Mouse (Mus musculus): ENCODE data around the gene Serhl. TPM values are rescaled to one million over a fixed set of nuclear protein-coding genes. Genes with fewer than 3 reads are reported as not detected.

The Serhl gene
- polyA plus RNA-seq, 1 experiment from 2014 or later: 24.7 TPM

DNA sequence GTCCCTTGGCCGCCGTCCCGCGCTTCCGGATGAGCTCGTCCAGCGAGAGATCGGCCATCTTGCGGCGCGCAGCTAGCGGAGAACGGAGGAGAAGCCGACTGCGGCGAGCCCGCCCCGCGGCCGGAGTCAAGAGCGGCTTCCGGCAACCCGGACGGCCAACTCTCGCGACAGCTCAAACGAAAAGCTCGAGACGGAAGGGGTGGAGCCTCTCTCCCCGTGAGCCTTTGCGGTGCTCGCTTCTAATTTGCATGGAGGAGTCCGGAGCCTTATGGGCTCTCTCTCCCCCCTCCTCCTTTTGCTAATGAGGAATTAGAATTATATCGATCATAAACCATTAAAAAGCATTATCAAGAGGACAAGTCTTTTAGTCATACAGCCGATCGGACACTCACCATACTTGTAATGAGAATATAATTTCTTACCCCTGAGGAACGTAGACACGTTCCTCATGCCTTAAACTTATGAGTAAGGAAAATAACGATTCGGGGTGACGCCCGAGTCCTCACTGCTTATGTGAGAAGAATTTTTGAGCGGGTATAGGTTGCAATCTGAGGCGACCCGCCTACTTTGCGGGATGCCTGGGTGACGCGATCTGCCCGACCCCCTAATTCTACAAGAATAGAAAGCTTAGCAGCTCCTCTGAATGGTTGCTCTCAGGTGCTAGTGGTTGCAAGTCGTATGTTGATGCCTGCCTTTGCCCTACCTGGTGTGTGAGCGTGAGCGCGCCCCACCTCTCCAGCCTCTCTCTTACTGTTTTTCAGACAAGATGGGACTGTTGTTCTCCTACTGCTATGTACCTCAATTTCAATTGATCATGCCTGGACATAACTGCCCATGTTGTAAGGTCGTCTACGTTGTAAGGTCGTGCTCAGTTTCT lies 60.1 kb downstream of the Serhl start, which contains the start of gene Poldip3:
Poldip3 (minus strand) TSS at position 189 of the 877 bp plus-strand sequence.
- Histone ChIP-seq H3K36me3 (ENCODE audit: control insufficient read depth, insufficient read depth, low read length) (peaks cover 14% of the 10 kb centered on the region), H3K4me2 (ENCODE audit: low read length) (peak within 1 kb of the TSS; percentile 88), H3K27me3 (ENCODE audit: control insufficient read depth, insufficient read depth, low read length) (no peaks in the 10 kb centered on the region), H3K4me1 (ENCODE audit: control insufficient read depth, insufficient read depth, low read length) (peaks cover 9% of the 10 kb centered on the region), H3K4me3 (replicated peaks; ENCODE audit: low read depth, low read length) (peak within 1 kb of the TSS; percentile 97), H3K27ac (replicated peaks; ENCODE audit: low read depth, low read length) (peak within 1 kb of the TSS; percentile 99), H3K9me3 (ENCODE audit: control insufficient read depth, low read length) (no peaks in the 10 kb centered on the region), H3K9ac (replicated peaks; ENCODE audit: low read length) (peak within 1 kb of the TSS; percentile 87)
- under 1% methylated on average over 56 of the region's 56 CpGs for WGBS
- ATAC-seq (ENCODE audit: low FRiP score, low TSS enrichment) (peak; percentile 92), DNase-seq (peak; percentile 99)

DNA sequence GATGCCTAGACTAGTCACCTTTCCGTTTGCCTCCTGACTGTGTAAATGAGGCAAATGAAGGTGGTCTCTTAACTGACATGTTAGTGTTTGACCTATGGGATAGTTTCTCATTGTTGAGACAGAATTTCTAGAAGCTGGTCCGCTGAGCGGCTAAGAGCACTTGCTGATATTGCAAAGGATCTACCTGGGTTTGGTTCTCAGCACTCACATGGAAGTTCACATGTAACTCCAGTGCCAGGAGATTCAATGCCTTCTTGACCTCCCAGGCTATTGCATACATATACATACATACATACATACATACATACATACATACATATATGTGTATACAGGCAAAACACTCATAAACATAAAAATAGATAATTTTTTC lies 60.8 kb downstream of the Serhl start:
- no peak for ATAC-seq (ENCODE audit: low FRiP score, low TSS enrichment)
- H3K9me3 ChIP-seq (ENCODE audit: control insufficient read depth, low read length): no peaks in the 10 kb centered on the region
- WGBS: 27% methylated on average over 3 of the region's 3 CpGs
- H3K27me3 ChIP-seq (ENCODE audit: control insufficient read depth, insufficient read depth, low read length): no peaks in the 10 kb centered on the region
- peak overlapping the region; percentile 99 for H3K27ac ChIP-seq (replicated peaks; ENCODE audit: low read depth, low read length)
- no peak for DNase-seq
- peak overlapping the region; percentile 88 for H3K4me2 ChIP-seq (ENCODE audit: low read length)
- peak overlapping the region; percentile 97 for H3K4me3 ChIP-seq (replicated peaks; ENCODE audit: low read depth, low read length)
- peak overlapping the region; percentile 87 for H3K9ac ChIP-seq (replicated peaks; ENCODE audit: low read length)
- peaks cover 15% of the 10 kb centered on the region for H3K36me3 ChIP-seq (ENCODE audit: control insufficient read depth, insufficient read depth, low read length)
- peaks cover 9% of the 10 kb centered on the region for H3K4me1 ChIP-seq (ENCODE audit: control insufficient read depth, insufficient read depth, low read length)

DNA sequence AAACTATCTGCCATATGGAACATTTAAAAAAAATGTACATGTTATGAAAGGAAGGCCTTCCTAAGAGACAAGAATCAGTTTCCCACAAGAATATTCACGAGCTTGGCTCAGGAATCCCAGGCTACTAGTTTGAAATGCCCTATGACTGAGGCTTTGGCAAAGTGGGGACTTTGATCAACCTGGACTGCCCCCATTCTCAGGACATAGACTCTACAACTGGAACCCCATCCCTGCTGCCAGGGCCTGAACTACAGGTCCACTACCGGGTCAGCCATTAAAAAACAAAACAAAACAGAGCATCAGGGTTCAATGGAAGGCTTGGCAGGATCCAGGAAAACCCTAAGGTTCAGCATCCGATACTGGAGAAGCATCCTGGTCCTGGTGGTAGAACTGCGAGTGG lies 61.4 kb downstream of the Serhl start:
- no peak overlapping the region for H3K4me3 ChIP-seq (replicated peaks; ENCODE audit: low read depth, low read length)
- H3K27ac ChIP-seq (replicated peaks; ENCODE audit: low read depth, low read length): no peak overlapping the region
- H3K4me2 ChIP-seq (ENCODE audit: low read length): no peak overlapping the region
- WGBS: 90% methylated on average over 4 of the region's 4 CpGs
- ATAC-seq (ENCODE audit: low FRiP score, low TSS enrichment): no peak
- no peaks in the 10 kb centered on the region for H3K9me3 ChIP-seq (ENCODE audit: control insufficient read depth, low read length)
- peaks cover 19% of the 10 kb centered on the region for H3K36me3 ChIP-seq (ENCODE audit: control insufficient read depth, insufficient read depth, low read length)
- no peak for DNase-seq
- no peaks in the 10 kb centered on the region for H3K27me3 ChIP-seq (ENCODE audit: control insufficient read depth, insufficient read depth, low read length)
- H3K4me1 ChIP-seq (ENCODE audit: control insufficient read depth, insufficient read depth, low read length): peaks cover 9% of the 10 kb centered on the region
- no peak overlapping the region for H3K9ac ChIP-seq (replicated peaks; ENCODE audit: low read length)

DNA sequence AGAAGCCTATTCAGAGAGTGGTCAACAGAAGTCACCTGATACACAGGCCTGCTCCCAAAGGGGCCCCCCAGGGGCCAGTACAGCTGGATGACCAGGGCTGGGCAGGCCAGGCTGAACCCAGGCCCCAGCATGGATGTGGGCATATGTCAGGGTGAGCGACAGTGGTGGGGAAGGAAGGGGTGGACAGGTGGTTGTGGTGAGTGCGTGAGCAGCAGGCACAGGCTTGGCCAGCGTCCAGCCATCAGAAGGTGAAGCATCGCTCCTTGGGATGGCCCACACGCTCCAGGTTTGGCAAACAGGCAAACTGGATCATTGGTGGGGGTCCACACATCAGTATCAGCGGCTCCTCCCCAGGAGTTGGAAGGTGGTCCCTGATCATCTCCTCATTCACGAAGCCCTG lies 65.0 kb downstream of the Serhl start:
- H3K9ac ChIP-seq (replicated peaks; ENCODE audit: low read length): no peak overlapping the region
- DNase-seq (no peak), ATAC-seq (ENCODE audit: low FRiP score, low TSS enrichment) (no peak)
- peaks cover 40% of the 10 kb centered on the region for H3K36me3 ChIP-seq (ENCODE audit: control insufficient read depth, insufficient read depth, low read length)
- no peaks in the 10 kb centered on the region for H3K9me3 ChIP-seq (ENCODE audit: control insufficient read depth, low read length)
- 98% methylated on average over 7 of the region's 7 CpGs for WGBS
- no peaks in the 10 kb centered on the region for H3K27me3 ChIP-seq (ENCODE audit: control insufficient read depth, insufficient read depth, low read length)
- H3K27ac ChIP-seq (replicated peaks; ENCODE audit: low read depth, low read length): no peak overlapping the region
- H3K4me1 ChIP-seq (ENCODE audit: control insufficient read depth, insufficient read depth, low read length): no peaks in the 10 kb centered on the region
- no peak overlapping the region for H3K4me3 ChIP-seq (replicated peaks; ENCODE audit: low read depth, low read length)
- H3K4me2 ChIP-seq (ENCODE audit: low read length): no peak overlapping the region

DNA sequence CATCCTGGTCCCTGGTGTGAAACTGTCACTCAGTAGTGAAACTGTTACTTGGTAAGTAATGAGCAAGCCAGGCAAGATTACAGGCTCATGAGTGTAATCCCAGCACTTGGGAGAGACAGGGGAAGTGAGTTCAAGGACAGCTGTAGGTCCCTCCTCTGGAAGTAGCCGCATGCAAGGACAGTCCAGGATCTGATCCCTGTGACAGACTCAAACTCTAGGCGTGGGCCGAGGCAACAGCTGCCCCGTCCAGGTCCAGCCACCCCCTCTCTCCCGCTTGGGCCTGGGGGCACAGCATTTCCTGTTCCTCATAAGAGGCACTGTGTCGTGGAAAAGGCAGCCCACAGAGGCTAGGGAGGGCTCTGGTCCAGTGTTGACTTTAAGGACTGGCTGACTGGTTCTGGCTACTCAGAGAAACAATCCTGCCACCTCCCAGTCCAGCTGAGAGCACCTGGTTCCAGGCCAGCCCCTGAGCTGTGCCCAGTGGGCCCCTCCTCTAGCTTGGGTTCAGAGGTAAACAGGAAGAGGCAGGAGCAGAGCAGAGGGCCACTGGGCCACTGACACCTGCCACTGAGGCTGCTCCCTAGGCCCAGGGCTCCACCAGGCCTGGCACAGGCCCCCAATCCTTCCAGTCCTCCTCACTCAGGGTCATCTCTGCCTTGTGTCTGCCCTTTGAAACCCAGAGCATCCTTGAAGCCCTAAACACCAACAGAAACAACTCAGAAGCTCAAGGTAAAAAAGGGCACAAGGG lies 66.5 kb downstream of the Serhl start:
- Histone ChIP-seq H3K27me3 (ENCODE audit: control insufficient read depth, insufficient read depth, low read length) (no peaks in the 10 kb centered on the region), H3K4me2 (ENCODE audit: low read length) (no peak overlapping the region), H3K27ac (replicated peaks; ENCODE audit: low read depth, low read length) (no peak overlapping the region), H3K4me3 (replicated peaks; ENCODE audit: low read depth, low read length) (no peak overlapping the region), H3K36me3 (ENCODE audit: control insufficient read depth, insufficient read depth, low read length) (peaks cover 55% of the 10 kb centered on the region), H3K4me1 (ENCODE audit: control insufficient read depth, insufficient read depth, low read length) (no peaks in the 10 kb centered on the region), H3K9me3 (ENCODE audit: control insufficient read depth, low read length) (no peaks in the 10 kb centered on the region), H3K9ac (replicated peaks; ENCODE audit: low read length) (no peak overlapping the region)
- 89% methylated on average over 6 of the region's 6 CpGs for WGBS
- DNase-seq (no peak), ATAC-seq (ENCODE audit: low FRiP score, low TSS enrichment) (no peak)

DNA sequence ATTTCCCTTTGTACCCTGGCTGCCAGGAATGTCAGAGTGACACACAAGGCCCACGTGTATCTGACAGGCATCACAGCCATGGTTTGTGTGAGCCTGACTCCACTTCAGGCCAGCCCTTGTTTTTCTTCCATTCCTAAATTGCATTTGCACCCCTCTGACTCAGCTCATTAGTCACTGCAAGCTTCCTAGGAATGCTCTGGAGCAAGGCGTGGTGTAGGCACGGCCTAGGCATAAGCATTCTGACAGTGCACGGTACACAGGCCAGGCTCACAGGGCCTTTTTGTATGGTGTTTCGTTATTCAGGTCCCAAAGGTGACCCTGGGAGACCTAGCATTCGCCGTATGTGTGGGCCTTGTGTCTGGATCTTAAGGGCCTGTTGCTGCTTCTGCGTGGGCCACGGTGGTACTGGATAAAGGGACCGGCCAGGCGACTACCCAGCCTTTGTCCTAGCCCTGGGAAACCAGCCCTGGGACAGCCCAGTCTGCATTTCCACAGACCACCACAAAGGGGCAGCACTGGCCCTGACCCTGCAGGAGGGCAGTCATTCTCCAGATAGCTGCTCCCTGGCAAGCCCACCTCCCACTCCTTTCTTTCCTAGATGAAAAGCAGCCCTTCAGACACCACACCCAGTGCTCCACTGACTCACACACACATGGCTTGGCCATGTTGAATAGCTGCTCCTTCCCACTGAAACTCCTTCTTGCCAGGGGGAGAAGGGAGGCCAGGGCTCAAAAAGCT lies 67.8 kb downstream of the Serhl start:
- peaks cover 64% of the 10 kb centered on the region for H3K36me3 ChIP-seq (ENCODE audit: control insufficient read depth, insufficient read depth, low read length)

DNA sequence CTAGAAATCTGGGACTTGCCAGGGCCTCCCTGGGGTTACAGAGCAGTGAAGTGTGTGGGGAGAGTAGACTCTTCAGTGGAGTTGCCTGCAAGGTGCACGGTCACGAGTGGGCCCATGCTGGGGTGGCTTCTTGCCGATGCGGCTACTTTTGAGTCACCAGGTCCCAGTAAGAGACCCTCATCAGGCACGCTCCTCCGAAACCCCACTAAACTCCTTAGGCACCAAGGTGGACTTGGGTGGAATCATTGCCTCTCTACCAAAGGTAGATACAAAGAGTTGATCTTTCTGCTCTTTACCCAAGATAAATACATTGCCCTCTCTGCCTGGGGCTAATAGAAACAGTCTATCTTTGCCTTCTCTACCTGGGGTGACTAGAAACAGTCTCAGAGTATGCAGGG lies 68.4 kb downstream of the Serhl start:
- H3K4me3 ChIP-seq (replicated peaks; ENCODE audit: low read depth, low read length): no peak overlapping the region
- peaks cover 66% of the 10 kb centered on the region for H3K36me3 ChIP-seq (ENCODE audit: control insufficient read depth, insufficient read depth, low read length)
- H3K9me3 ChIP-seq (ENCODE audit: control insufficient read depth, low read length): no peaks in the 10 kb centered on the region
- no peaks in the 10 kb centered on the region for H3K4me1 ChIP-seq (ENCODE audit: control insufficient read depth, insufficient read depth, low read length)
- ATAC-seq (ENCODE audit: low FRiP score, low TSS enrichment): no peak
- 100% methylated on average over 6 of the region's 6 CpGs for WGBS
- no peak for DNase-seq
- H3K4me2 ChIP-seq (ENCODE audit: low read length): no peak overlapping the region
- H3K27ac ChIP-seq (replicated peaks; ENCODE audit: low read depth, low read length): no peak overlapping the region
- H3K27me3 ChIP-seq (ENCODE audit: control insufficient read depth, insufficient read depth, low read length): no peaks in the 10 kb centered on the region
- no peak overlapping the region for H3K9ac ChIP-seq (replicated peaks; ENCODE audit: low read length)

More for the DNA sequence above, 67.8 kb downstream of the Serhl start:
- peak; percentile 51 for DNase-seq
- WGBS: 71% methylated on average over 11 of the region's 11 CpGs
- no peak overlapping the region for H3K27ac ChIP-seq (replicated peaks; ENCODE audit: low read depth, low read length)
- no peak overlapping the region for H3K9ac ChIP-seq (replicated peaks; ENCODE audit: low read length)
- no peak overlapping the region for H3K4me2 ChIP-seq (ENCODE audit: low read length)
- H3K27me3 ChIP-seq (ENCODE audit: control insufficient read depth, insufficient read depth, low read length): no peaks in the 10 kb centered on the region
- no peak for ATAC-seq (ENCODE audit: low FRiP score, low TSS enrichment)
- no peaks in the 10 kb centered on the region for H3K4me1 ChIP-seq (ENCODE audit: control insufficient read depth, insufficient read depth, low read length)
- no peak overlapping the region for H3K4me3 ChIP-seq (replicated peaks; ENCODE audit: low read depth, low read length)
- H3K9me3 ChIP-seq (ENCODE audit: control insufficient read depth, low read length): no peaks in the 10 kb centered on the region

DNA sequence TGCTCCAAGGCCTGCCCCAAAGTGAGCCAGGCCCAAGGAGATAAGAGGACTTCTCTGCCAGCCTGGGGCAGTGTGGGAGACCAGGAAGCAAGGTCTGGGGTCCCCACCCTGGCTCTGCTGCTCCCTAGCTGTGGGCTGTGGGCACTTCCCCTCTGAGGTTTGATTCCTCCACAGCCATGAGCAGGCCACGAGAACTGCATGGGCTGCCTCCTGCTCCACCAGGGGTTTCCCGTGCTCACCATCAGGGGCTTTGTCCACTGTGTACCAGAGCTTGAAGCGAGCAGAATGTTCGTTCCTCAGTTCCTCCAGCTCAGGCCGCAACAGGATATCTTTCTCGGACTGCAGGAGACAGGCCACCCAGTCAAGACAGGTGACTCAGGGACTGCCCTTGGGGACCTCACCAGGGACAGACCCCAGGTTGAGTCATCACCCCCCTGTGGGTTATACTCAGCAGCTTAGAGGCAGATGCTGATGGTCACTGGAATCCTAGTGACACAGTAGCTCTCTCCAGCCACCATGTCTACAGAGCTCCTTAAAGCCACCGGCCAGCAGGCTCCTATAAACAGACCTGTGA lies 69.4 kb downstream of the Serhl start:
- ATAC-seq (ENCODE audit: low FRiP score, low TSS enrichment) (no peak), DNase-seq (no peak)
- no peak overlapping the region for H3K9ac ChIP-seq (replicated peaks; ENCODE audit: low read length)
- no peak overlapping the region for H3K4me3 ChIP-seq (replicated peaks; ENCODE audit: low read depth, low read length)
- no peak overlapping the region for H3K27ac ChIP-seq (replicated peaks; ENCODE audit: low read depth, low read length)
- H3K4me1 ChIP-seq (ENCODE audit: control insufficient read depth, insufficient read depth, low read length): no peaks in the 10 kb centered on the region
- peaks cover 62% of the 10 kb centered on the region for H3K36me3 ChIP-seq (ENCODE audit: control insufficient read depth, insufficient read depth, low read length)
- no peak overlapping the region for H3K4me2 ChIP-seq (ENCODE audit: low read length)
- no peaks in the 10 kb centered on the region for H3K9me3 ChIP-seq (ENCODE audit: control insufficient read depth, low read length)
- WGBS: 93% methylated on average over 7 of the region's 7 CpGs
- no peaks in the 10 kb centered on the region for H3K27me3 ChIP-seq (ENCODE audit: control insufficient read depth, insufficient read depth, low read length)

Measured in midbrain, embryonic 14.5 days (tissue).